Mouse (Mus musculus) kidney, embryonic 14.5 days (tissue): Measurements from ENCODE around the gene Camta1. TPM values are rescaled to one million over a fixed set of nuclear protein-coding genes. Genes with fewer than 3 reads are reported as not detected.

ENCODE experiments used
- ATAC-seq: fragments of 200-750 bp; cut with Nextera tagmentation; 2 replicates; pipeline ENCODE4 v1.8.0; 2017; ENCODE audit warnings: moderate number of reproducible peaks, mild to moderate bottlenecking, moderate TSS enrichment, moderate library complexity; ENCODE audit not compliant: low FRiP score, low TSS enrichment
- H3K27ac ChIP-seq: fragments of 300-500 bp; sonication (generic); 2 replicates; pipeline ENCODE4 v1.5.1; 2014; ENCODE audit warnings: low read depth, mild to moderate bottlenecking, low read length, moderate library complexity, mixed read lengths
- H3K27me3 ChIP-seq: fragments of 300-500 bp; sonication (generic); 2 replicates; pipeline ENCODE4 v1.6.1; 2014; ENCODE audit warnings: mild to moderate bottlenecking, low read length; ENCODE audit not compliant: control insufficient read depth, insufficient read depth
- H3K36me3 ChIP-seq: fragments of 300-500 bp; sonication (generic); 2 replicates; pipeline ENCODE4 v1.6.1; 2014; ENCODE audit warnings: low read length, mixed read lengths; ENCODE audit not compliant: control insufficient read depth, insufficient read depth
- H3K4me1 ChIP-seq: fragments of 300-500 bp; sonication (generic); 2 replicates; pipeline ENCODE4 v1.6.1; 2014; ENCODE audit warnings: low read length, mixed read lengths; ENCODE audit not compliant: control insufficient read depth, insufficient read depth
- H3K4me2 ChIP-seq: fragments of 300-500 bp; sonication (generic); replicated peaks from 2 replicates; pipeline ENCODE4 v1.6.1; 2014; ENCODE audit warnings: low read depth, mild to moderate bottlenecking, low read length
- H3K4me3 ChIP-seq: fragments of 300-500 bp; sonication (generic); 2 replicates; pipeline ENCODE4 v1.5.1; 2014; ENCODE audit warnings: mild to moderate bottlenecking, low read length
- H3K9ac ChIP-seq: fragments of 300-500 bp; sonication (generic); 2 replicates; pipeline ENCODE4 v1.6.1; 2014; ENCODE audit warnings: low read depth, mild to moderate bottlenecking, low read length, moderate library complexity
- H3K9me3 ChIP-seq: fragments of 300-500 bp; sonication (generic); 2 replicates; pipeline ENCODE4 v1.6.1; 2016; ENCODE audit warnings: low read length; ENCODE audit not compliant: control insufficient read depth
- WGBS: fragments of 180-500 bp; shearing (Covaris S2); extraction: QIAGEN DNeasy Blood & Tissue Kit; methylation state at CpG from one replicate; pipeline ENCODE4 v1.1.7; 2014; 5-methylcytosine and 5-hydroxymethylcytosine counted together
- polyA plus RNA-seq: library from polyadenylated mRNA; unstranded; fragments of >200 nt; fragmentation: Nextera tagmentation; extraction: Ambion mirVana; gene quantifications from 2 replicates; pipeline ENCODE4 v1.2.1, GENCODE M21; 2014

Camta1 gene
- polyA plus RNA-seq, 1 experiment from 2014 or later: 107 TPM

DNA sequence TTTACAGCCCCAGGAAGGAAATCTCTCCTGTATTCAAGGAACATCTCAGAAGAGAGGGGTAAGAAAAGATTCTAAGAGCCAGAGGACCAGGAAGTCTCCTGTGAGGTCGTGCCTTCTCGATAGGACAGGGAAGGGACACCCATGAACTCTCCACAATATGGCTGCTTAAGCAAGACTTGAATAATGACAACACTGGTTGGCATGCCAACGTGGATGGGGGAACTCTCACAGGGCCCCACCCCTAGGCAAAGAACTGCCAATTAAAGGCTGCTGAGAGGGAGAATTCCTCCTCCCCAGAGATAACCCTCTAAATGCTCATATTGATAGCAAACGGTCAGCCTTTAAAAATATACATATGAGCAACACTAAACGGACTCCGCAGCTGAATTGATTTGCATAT, 39.1 kb upstream of the Camta1 start:
- H3K27me3 ChIP-seq: no peaks in the 10 kb centered on the region
- H3K36me3 ChIP-seq: no peaks in the 10 kb centered on the region
- H3K9ac ChIP-seq: no peak overlapping the region
- no peak for ATAC-seq
- H3K9me3 ChIP-seq: peaks cover 3% of the 10 kb centered on the region; the same call in 1 of the 2 replicates
- no peak overlapping the region for H3K27ac ChIP-seq
- no peak overlapping the region for H3K4me2 ChIP-seq
- no peaks in the 10 kb centered on the region for H3K4me1 ChIP-seq
- no peak overlapping the region for H3K4me3 ChIP-seq
- 74% methylated on average over 6 of the region's 6 CpGs for WGBS

DNA sequence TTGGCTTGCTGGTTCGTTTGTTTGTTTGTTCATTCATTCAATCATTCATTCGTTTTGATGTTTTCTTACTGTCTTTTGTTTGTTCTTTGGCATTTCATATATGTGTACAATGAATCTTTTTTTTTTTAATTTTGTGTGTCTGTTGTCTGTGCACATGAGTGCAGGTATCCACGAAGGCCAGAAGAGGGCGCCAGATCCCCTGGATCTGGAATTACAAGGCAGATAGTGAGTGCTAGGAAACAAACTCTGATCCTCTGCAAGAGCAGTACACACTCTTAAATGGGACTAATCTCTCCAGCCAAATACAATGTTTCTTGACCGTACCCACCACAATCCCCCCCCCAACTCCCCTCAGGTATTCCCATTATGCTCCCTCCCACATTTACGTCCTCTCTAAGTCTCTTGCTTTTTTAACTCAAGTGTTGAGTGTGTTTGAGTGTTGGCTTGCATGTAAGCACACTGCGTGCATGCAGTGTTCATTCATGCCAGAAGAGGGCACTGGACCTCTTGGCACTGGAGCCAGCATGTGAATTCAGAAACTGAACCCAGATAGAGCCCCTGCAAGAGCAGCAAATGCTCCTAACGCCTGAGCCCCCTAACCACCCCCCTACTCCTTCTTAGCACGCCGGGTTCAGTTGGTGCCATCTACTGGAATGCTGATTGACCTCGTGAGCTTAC, 38.2 kb upstream of the Camta1 start:
- Histone ChIP-seq H3K4me2 (no peak overlapping the region), H3K9me3 (peaks cover 6% of the 10 kb centered on the region; the same call in 1 of the 2 replicates), H3K27ac (no peak overlapping the region), H3K9ac (no peak overlapping the region), H3K4me3 (no peak overlapping the region), H3K27me3 (no peaks in the 10 kb centered on the region), H3K36me3 (no peaks in the 10 kb centered on the region), H3K4me1 (no peaks in the 10 kb centered on the region)
- no peak for ATAC-seq
- WGBS: 75% methylated on average over 11 of the region's 11 CpGs

DNA sequence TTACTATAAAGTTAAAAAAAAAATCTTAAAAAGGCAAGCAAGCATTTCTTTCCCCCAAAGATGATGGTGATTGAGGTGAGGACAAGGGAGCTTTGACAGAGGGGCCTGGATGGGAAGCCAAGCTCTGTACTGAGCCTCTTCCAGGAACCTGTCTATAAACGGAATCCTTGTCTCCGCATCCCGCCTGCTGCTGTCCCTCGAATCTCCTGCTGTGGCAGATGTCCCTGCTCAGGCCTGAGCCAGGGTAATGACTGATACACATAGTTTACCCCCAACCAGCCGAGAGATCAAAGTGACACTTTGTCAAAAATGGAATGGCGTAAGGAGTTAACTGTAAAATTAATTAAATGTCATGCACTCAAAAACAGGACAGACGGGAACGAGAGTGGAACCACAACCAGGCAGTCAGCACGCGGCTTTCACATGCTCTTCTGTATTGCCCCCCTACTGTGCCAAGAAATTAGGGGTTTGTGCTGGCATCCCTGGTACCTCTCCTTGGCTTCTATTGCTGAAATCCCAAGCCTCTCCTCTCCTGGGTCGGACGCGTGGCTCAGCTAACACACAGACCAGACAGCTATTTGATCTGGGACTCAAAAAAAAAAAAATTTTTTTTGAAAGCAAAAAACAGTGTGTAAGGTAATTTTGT, 37.0 kb upstream of the Camta1 start:
- no peaks in the 10 kb centered on the region for H3K4me1 ChIP-seq
- H3K27me3 ChIP-seq: no peaks in the 10 kb centered on the region
- H3K36me3 ChIP-seq: no peaks in the 10 kb centered on the region
- no peak overlapping the region for H3K4me3 ChIP-seq
- H3K9me3 ChIP-seq: peaks cover 6% of the 10 kb centered on the region; the same call in 1 of the 2 replicates
- no peak for ATAC-seq
- H3K4me2 ChIP-seq: no peak overlapping the region
- H3K9ac ChIP-seq: no peak overlapping the region
- WGBS: 55% methylated on average over 13 of the region's 13 CpGs
- H3K27ac ChIP-seq: no peak overlapping the region

DNA sequence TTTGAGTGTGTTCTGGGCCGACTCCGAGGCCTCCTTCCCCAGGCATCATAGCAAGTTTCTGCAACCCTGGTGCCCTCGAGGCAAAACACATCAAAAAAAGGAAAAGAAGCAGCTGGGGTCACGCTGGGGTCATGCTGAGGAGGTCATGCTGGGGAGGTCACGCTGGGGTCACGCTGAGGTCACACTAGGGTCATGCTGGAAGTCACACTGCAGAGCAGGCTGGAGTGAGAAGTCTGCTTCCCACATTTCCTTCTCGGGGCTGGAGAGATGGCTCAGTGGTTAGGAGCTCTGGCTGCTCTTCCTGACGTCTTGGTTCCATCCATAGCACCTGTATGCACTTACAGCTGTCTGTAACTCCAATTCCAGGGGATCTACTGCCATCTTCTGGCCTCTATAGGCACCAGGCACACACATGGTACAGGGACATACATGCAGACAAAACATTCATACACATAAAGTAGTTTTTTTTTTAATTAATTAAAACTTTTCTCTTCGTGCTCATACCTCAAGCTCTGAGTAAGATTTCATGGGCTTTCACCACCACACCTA, 35.5 kb upstream of the Camta1 start:
- Histone ChIP-seq H3K36me3 (no peaks in the 10 kb centered on the region), H3K4me1 (no peaks in the 10 kb centered on the region), H3K27ac (no peak overlapping the region), H3K27me3 (no peaks in the 10 kb centered on the region), H3K9me3 (peaks cover 6% of the 10 kb centered on the region; the same call in 1 of the 2 replicates), H3K9ac (no peak overlapping the region), H3K4me3 (no peak overlapping the region), H3K4me2 (no peak overlapping the region)
- ATAC-seq: no peak
- 70% methylated on average over 9 of the region's 9 CpGs for WGBS

DNA sequence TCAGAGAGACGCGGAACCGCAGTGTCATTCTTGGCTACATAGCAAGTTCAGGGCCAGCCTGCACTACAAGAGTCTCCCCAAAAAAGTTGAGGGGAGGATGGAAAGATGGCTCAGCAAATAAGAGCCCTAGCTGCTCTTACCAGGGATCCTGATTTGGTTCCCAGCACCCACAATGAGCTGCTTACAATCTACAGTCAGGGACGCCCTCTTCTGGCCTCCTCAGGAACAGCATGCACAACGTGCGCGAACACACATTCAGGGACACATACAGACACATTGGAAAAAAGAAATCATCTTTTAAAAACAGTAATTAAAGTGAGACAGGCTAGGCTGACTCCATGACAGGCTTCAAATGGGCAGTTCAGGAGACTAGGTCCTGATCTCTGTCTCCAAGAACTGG, 33.9 kb upstream of the Camta1 start:
- H3K9me3 ChIP-seq: peaks cover 6% of the 10 kb centered on the region; the same call in 1 of the 2 replicates
- no peaks in the 10 kb centered on the region for H3K4me1 ChIP-seq
- no peak overlapping the region for H3K4me3 ChIP-seq
- H3K27me3 ChIP-seq: no peaks in the 10 kb centered on the region
- no peak overlapping the region for H3K9ac ChIP-seq
- H3K36me3 ChIP-seq: no peaks in the 10 kb centered on the region
- WGBS: 90% methylated on average over 7 of the region's 7 CpGs
- ATAC-seq: no peak
- no peak overlapping the region for H3K27ac ChIP-seq
- no peak overlapping the region for H3K4me2 ChIP-seq

DNA sequence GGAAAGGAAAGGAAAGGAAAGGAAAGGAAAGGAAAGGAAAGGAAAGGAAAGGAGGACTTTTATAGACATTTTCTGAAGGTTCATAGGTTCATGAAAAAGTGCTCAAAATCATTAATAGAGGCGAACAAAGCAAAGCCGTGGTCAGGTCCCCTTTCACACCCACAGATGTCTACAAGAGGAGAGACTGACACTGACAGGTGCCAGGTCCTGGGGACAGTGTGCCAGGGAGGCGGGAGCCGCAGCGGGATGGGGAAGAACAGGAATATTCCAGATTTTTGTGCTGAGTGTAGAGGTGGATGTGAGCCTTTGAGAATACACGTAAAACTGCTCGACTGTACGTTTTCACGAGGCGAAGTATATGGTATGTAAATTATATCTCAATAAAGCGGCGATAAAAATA, 33.2 kb upstream of the Camta1 start:
- Histone ChIP-seq H3K9me3 (peaks cover 6% of the 10 kb centered on the region; the same call in 1 of the 2 replicates), H3K27ac (no peak overlapping the region), H3K9ac (no peak overlapping the region), H3K36me3 (no peaks in the 10 kb centered on the region), H3K4me1 (no peaks in the 10 kb centered on the region), H3K27me3 (no peaks in the 10 kb centered on the region), H3K4me3 (no peak overlapping the region), H3K4me2 (no peak overlapping the region)
- WGBS: 92% methylated on average over 12 of the region's 12 CpGs
- ATAC-seq: no peak

DNA sequence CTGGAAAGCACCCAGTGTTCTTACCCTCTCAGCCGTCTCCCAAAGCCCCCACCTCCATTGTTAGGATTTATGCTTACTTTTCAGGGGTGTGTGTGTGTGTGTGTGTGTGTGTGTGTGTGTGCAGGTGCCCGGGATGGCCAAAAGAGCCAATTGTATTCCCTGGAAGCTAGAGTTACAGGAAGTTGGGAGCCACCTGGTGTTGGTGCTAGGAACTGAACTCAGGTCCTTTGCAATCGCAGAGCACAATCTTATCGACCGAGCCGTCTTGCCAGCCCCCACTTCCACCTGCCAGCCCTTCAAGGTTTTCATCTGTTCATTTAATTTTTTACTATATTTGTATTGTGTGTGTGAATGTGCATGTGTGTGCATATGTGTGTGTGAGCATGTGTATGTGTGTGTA, 31.6 kb upstream of the Camta1 start:
- no peak overlapping the region for H3K4me2 ChIP-seq
- no peaks in the 10 kb centered on the region for H3K27me3 ChIP-seq
- H3K4me1 ChIP-seq: no peaks in the 10 kb centered on the region
- H3K9ac ChIP-seq: no peak overlapping the region
- peaks cover 6% of the 10 kb centered on the region; the same call in 1 of the 2 replicates for H3K9me3 ChIP-seq
- no peak overlapping the region for H3K27ac ChIP-seq
- WGBS: 76% methylated on average over 6 of the region's 6 CpGs
- no peak overlapping the region for H3K4me3 ChIP-seq
- no peak for ATAC-seq
- H3K36me3 ChIP-seq: no peaks in the 10 kb centered on the region

DNA sequence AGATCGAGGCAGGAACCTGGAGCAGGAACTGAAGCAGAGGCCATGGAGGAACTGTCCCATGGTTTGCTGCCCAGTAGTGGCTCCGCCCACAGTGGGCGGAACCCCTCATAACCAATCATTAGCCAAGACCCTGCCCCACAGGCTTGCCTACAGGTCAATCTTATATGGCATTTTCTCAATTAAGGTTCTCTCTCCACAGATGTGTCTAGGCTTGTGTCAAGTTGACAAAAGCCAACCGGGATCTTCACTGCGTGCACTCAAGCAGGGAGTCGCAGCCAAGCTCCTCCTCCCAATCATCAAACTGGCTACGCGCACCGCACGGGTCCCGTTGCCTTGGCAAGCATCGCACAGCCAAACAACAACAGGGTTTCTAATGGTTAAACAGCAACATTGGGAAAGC, 19.9 kb upstream of the Camta1 start:
- no peak overlapping the region for H3K9ac ChIP-seq
- H3K4me3 ChIP-seq: no peak overlapping the region
- 94% methylated on average over 12 of the region's 12 CpGs for WGBS
- no peak for ATAC-seq
- H3K4me2 ChIP-seq: no peak overlapping the region
- H3K4me1 ChIP-seq: no peaks in the 10 kb centered on the region
- H3K9me3 ChIP-seq: 0 out of 2 replicates have a peak, but pooled peaks cover 7% of the 10 kb centered on the region
- H3K27ac ChIP-seq: no peak overlapping the region
- H3K27me3 ChIP-seq: no peaks in the 10 kb centered on the region
- H3K36me3 ChIP-seq: no peaks in the 10 kb centered on the region

DNA sequence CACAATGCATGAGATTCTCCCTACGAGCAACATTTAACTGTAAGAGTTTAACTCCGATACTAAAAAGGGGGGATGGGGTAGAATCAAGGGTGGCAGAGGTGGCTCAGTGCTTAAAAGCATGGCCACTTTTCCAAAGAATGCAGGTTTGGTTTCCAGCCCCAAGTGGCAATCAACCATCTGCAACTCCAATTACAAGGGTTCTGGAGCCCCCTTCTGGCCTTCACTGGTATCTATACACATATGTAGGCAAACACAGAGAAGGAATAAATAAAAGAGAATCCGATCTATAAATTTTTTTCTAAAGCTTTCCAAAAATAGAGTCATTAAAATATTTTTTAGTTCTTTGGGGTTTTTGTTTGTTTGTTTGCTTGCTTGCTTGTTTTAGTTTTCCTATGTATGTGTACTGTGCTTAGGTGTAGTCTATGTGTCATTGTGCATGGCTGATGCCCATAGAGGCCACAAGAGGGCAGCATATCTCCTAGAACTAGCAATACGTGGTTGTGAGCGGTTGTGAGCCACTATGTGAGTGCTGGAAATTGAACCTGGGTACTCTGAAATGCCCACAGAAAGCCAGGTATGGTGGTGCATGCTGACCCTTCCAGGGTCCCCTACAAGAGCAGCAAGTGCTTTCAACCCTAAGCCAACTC, 18.5 kb upstream of the Camta1 start:
- no peak overlapping the region for H3K4me2 ChIP-seq
- H3K4me3 ChIP-seq: no peak overlapping the region
- H3K4me1 ChIP-seq: no peaks in the 10 kb centered on the region
- H3K27me3 ChIP-seq: peaks cover 3% of the 10 kb centered on the region; the same call in 1 of the 2 replicates
- no peaks in the 10 kb centered on the region for H3K36me3 ChIP-seq
- no peak overlapping the region for H3K9ac ChIP-seq
- 72% methylated on average over 5 of the region's 5 CpGs for WGBS
- ATAC-seq: no peak
- 0 out of 2 replicates have a peak, but pooled peaks cover 7% of the 10 kb centered on the region for H3K9me3 ChIP-seq
- no peak overlapping the region for H3K27ac ChIP-seq
